Mouse (Mus musculus) adrenal gland, adult 2 months (tissue): ENCODE results near the gene 4930503B20Rik. TPM values are rescaled to one million over a fixed set of nuclear protein-coding genes. Genes with fewer than 3 reads are reported as not detected.

ENCODE experiments used
- DNase-seq: peaks from one replicate; pipeline ENCODE4 v3.0.0; 2021
- polyA plus RNA-seq: library from polyadenylated mRNA; depleted of rRNA; stranded (reverse); fragments of >200 nt; gene quantifications from 2 replicates; pipeline ENCODE4 v1.2.3, GENCODE M21; 2012
- total RNA-seq, 2 experiments: library from RNA; stranded (reverse); gene quantifications; 2 replicates each; pipeline ENCODE4 v1.2.3; 2021

4930503B20Rik gene
- total and polyA plus RNA-seq, 3 experiments = not detected

DNA sequence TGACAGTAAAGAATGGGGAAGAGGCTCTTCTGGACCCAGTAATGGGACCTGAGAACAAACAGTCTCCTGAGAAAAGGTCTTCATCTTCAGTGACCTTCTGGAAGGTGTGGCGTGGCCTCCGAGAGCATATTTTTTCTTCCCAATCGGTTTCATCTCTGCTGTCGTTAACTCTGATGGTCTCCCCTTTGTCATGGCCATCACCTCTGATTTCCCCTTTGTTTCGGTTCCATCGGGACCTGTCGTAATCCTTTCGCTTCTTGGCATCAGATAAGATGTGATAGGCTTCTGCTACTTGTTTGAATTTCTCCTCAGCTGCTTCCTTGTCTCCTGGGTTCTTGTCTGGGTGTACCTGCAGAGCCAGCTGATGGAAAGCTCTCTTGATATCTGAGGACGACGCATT, 401 bp downstream of the 4930503B20Rik start:
- DNase-seq = no peak

GRCm38 (mm10) chr3:146649311-146649894, 1.7 kb downstream of the 4930503B20Rik start:
- no peak for DNase-seq

- peak; percentile 66 for DNase-seq
Measured at GRCm38 (mm10) chr3:146641818-146642427, 9.2 kb downstream of the 4930503B20Rik start.

DNA sequence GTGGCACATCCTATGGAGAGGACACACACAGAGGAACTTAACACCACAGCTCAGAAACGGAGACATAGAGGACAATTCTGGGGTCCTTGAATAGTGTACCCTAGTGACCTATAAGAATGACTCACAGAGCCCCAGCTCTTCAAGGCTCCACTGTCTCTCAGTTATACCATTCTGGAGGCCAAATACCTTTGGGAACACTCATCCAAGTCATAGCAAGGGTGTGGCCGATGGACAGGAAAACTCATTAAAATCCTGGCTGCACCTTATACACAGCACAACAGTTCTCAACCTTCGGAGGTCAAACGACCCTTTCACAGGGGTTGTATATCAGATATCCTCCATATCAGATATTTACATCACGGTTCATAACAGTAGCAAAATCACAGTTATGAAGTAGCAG, 18.6 kb downstream of the 4930503B20Rik start:
- no peak for DNase-seq

DNA sequence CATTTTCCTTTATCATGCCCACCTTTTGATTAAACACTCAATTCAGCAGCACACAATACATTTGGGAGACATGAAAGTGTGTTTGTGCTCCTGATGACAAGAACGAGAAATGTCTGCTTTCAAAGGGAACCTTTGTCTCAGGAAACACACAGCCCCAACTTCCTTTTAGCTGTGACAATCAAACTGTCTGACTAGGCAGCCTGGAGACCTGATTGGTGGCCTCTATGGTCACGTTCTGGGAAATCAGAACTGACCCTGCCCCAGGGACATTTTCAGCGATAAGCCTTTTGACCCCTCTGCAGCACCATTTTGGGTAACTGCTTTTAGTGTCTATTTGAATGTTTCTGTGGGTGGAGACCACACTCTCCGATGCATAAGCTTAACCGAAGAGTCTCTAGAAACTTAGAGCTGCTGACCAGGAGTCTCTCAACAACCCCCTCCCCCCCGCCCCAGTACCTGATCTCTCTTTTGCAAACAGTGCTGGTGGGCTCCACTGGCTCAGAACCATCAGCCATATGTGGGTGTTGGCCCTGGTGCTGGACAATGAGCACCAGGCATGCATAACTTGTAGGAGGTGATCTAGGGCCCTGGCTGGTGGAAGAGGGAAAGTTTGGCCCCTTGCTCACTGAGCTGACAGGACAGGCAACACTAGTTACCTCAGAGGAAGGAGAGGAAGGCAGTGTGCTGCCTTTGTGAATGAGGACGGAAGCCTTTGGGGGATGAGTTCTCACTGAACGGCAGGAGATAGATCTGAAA, 22.7 kb downstream of the 4930503B20Rik start:
- no peak for DNase-seq

DNA sequence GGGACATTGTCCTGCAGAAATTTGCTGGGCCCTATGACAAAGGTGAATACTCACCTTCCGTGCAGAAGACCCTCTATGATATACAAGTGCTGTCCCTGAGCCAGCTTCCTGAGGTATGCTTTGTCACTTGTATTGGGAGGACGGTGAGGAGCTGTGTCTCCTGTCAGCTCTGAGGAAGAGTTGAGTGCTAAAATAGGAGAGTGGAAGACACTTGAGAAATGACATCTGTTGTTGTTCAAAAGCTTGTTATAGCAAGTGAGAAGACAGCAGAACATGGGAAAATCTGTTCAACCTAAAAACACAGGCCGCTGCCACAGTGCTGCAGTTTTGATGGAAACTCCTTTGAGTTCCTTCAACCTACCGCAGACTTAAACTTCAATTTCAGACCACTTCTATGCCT, 25.4 kb downstream of the 4930503B20Rik start:
- no peak for DNase-seq

DNA sequence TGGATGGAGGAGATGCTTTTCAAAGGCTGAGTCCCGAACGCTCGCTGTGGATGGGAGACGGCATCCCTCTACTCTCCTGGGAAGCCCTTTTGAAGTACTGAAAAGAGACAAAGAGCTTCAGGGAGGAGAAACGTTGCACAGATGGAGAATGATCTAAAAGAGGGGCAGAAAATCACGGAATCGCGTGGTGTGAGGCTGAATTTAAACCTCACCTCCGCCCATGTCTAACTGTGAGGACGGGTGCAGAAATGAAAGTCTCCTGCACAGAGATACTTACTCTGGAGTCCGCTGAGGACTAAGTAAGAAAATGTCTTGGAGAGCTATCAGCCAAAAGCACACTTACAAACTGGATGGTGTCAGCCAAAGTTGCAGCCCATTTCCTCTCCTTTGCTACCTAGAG, 29.2 kb downstream of the 4930503B20Rik start:
- DNase-seq = no peak

- DNase-seq = peak; percentile 84
Measured at GRCm38 (mm10) chr3:146620555-146621249, 30.4 kb downstream of the 4930503B20Rik start.

DNA sequence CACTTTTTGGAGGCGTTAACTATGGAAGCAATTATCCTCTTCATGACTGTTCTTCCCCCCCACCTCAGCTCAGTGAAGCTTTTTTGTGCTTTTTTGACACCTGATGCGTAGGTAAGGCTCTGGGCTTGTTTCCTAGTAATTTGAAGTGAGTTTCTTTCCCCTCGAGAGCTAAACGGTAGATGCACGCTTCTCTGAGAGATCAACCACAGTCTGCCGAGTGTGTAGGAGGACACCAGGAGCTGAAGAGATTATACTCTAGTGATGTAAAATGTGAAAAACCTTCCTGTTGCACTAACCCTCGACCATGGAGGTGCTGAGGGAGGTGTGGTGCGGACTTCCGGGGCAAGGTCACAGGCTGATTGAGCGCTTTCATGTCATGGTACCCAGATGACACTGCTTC, 31.0 kb downstream of the 4930503B20Rik start:
- no peak for DNase-seq

GRCm38 (mm10) chr3:146618357-146618756, 32.8 kb downstream of the 4930503B20Rik start:
- no peak for DNase-seq

DNA sequence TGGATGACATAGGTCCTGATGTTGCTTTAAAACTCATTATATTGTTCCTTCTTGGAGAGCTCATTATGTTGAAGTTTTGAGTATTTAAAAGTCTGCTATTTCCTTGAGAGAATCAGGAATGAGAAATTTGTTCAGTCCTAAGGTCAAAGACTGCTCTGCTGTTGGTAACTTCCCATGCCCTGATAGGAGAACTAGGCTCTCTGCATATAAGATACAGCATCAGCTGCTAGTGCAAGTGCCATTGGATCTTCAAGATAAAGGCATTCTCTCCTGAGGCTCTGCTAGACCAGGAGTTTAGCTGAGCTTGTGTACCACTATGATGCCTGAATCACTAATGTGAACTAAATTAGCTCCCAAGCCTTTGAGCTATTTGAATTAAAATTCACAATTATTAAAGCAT, 33.2 kb downstream of the 4930503B20Rik start:
- no peak for DNase-seq

DNA sequence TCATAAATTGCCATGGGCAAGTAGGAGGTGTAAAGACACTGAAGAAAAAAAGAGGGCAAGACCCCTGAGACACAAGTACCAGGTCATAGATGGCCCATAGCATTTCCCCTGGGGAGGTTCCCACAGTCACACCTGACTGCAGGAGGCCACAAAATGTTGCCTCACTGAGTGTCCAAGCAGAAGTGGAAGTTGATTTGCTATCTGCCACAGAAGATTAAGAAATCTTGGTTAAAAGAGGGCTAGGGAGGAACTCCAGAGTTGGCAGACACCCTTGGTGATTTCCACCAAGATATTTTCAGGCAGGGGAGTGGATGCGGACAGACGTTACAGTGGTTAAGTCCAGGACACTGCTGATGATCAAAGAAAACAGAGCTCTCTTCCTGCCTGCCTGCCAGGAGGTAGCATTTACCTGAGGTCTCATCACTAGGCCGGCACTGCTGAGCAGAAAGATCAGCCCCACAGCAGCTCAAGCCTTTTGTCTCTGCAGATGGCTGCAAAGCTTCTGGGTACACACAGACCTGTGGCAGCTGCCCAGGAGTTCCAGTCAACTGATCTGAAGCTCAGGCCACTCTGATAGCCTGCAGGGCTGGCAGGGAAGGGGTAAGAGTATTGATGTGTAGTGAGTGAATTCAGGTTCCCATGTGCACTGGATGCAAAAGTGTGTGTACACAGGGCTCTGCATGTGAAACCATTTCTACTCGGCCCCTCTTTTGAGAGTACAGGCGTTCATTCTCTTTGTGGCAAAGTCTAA, 34.4 kb downstream of the 4930503B20Rik start:
- no peak for DNase-seq

GRCm38 (mm10) chr3:146615496-146615895, 35.6 kb downstream of the 4930503B20Rik start, which contains the start of gene Dnase2b:
Gene Dnase2b, minus strand, starts transcription at chr3:146615596.
- DNase-seq = no peak

GRCm38 (mm10) chr3:146611821-146612220, 39.3 kb downstream of the 4930503B20Rik start:
- DNase-seq = no peak

GRCm38 (mm10) chr3:146611261-146611660, 39.9 kb downstream of the 4930503B20Rik start:
- DNase-seq = no peak

GRCm38 (mm10) chr3:146610322-146610721, 40.8 kb downstream of the 4930503B20Rik start:
- no peak for DNase-seq

- DNase-seq = peak; percentile 37
Measured at GRCm38 (mm10) chr3:146607368-146607767, 43.7 kb downstream of the 4930503B20Rik start.

DNA sequence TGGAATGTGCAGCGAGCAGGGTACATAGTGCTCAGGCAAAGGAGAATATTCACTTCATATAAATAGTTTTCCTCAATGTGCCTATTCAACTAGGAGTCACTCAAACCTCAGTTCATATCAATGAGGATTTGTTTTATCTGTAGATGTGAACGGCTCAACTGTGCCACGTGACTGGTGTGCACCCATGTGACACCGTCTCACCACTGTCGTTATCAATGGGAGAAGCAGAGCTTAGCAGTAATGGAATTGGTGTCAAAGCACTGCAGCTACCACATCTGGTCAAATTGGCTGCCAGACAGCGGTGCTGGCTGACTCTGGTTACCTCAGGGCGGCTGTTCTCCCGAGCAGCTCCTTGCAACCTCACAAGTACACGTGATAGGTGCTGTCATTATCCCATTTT, 46.5 kb downstream of the 4930503B20Rik start:
- DNase-seq = no peak

DNA sequence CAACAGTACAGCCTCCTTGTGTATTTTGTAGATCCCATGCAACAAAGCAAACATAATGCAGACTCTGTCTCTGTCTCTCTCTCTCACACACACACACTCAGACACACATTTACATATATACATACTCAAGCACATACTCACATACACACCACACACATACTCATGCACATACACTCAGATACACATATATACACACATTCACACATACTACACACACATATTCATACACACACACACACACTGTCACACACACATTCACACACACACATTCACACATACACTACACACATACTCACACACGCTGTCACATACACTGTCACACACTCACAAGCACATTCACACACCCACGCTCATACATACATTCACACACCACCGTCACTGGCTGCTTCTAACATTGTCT, 48.6 kb downstream of the 4930503B20Rik start:
- DNase-seq = no peak

- no peak for DNase-seq
Measured at GRCm38 (mm10) chr3:146601205-146601604, 49.9 kb downstream of the 4930503B20Rik start.

- DNase-seq = no peak
Measured at GRCm38 (mm10) chr3:146599198-146599900, 51.8 kb downstream of the 4930503B20Rik start.
